Mouse (Mus musculus) cerebellum, adult 2 months (tissue): Measurements from ENCODE around the gene Atp8b2.

Source experiments
- CTCF ChIP-seq: fragments of 200-500 bp; IDR thresholded peaks from 2 replicates; pipeline ENCODE4 v1.5.1; 2011; ENCODE audit warnings: low read depth, mild to moderate bottlenecking, control low read depth, low read length, moderate library complexity, borderline replicate concordance; ENCODE audit not compliant: insufficient read depth
- POLR2A ChIP-seq: fragments of 200-500 bp; IDR thresholded peaks from 2 replicates; pipeline ENCODE4 v1.6.1; 2011; ENCODE audit warnings: low read length, control low read depth, borderline replicate concordance; ENCODE audit not compliant: insufficient read depth

DNA sequence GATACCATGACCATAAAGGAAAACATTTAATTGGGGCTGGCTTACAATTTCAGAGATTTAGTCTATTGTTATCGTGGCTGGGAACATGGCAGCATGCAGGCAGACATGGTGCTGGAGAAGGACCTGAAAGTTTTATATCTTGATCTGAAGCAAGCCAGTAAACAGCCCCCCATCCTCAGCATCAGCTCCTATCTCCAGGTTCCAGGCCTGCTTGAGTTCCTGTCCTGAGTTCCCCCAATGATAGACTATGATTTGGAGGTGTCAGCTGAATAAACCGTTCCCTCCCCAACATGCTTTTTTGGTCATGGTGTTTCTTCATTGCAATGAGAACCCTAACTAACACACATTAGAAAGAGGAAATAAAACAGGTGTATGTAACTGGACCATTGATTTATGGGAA lies 30.4 kb downstream of the Atp8b2 start:
- TF ChIP-seq CTCF (no peak), POLR2A (no peak)
